Mouse (Mus musculus) cortical plate, adult 2 months (tissue): ENCODE results near the gene Vmn1r128. TPM values are rescaled to one million over a fixed set of nuclear protein-coding genes. Genes with fewer than 3 reads are reported as not detected.
"Not testable (repeated sequence)": the region's sequence is repeated elsewhere in the genome, so short reads cannot be mapped to it uniquely, and the experiment has no call there.

Experiments
- H3K27ac ChIP-seq: fragments of 200-500 bp; 2 replicates; pipeline ENCODE4 v1.5.1; 2012; ENCODE audit warnings: low read length, control low read depth, inconsistent platforms; ENCODE audit not compliant: insufficient read depth
- H3K4me1 ChIP-seq: fragments of 200-500 bp; 2 replicates; pipeline ENCODE4 v1.6.1; 2011; ENCODE audit warnings: low read length; ENCODE audit not compliant: control insufficient read depth, insufficient read depth
- H3K4me3 ChIP-seq: fragments of 200-500 bp; 2 replicates; pipeline ENCODE4 v1.5.1; 2011; ENCODE audit warnings: mild to moderate bottlenecking, low read length, control low read depth; ENCODE audit not compliant: insufficient read depth
- polyA plus RNA-seq: library from polyadenylated mRNA; depleted of rRNA; stranded (reverse); fragments of >200 nt; gene quantifications from 2 replicates; pipeline ENCODE4 v1.2.3, GENCODE M21; 2012; rRNA removed

Gene Vmn1r128
- not detected in 2 replicates for polyA plus RNA-seq

DNA sequence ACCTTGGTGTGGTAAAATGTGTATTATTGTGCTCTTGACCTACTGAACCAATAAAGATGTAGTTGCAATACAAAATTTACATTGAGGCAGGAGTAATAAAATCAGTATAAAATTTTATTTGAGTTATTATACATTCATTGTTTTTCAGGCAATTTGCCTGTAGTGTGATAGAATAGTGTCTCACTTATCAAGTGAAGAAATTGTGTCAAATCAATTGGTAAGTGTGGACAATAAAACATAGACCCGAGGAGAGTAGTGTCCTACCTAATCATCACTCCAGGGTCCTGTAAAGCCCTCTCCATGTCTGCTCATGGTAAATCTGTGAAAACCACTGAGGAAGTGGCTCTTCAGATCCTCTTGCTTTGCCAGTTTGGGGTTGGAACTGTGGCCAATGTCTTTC is at the start of gene Vmn1r128:
Vmn1r128 (plus strand) TSS at position 301 of the 400 bp plus-strand sequence.
- not testable (repeated sequence) for H3K4me1 ChIP-seq, H3K27ac ChIP-seq, H3K4me3 ChIP-seq

DNA sequence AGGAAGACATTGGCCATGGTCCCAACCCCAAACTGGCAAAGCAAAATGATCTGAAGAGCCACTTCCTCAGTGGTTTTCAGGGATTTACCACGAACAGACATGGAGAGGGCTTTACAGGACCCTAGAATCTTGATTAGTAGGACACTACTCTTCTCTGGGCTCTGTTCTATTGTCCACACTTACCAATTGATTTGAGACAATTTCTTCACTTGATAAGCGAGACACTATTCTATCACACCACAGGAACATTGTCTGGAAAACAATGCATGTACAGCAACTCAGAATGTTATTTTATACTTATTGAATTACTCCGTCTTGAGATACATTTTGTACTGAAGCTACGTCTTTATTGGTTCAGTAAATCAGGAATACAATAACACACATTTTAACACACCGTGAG is 47.8 kb upstream of the Vmn1r128 start, which contains the start of gene Vmn1r126:
Vmn1r126 (minus strand) TSS at position 101 of the 400 bp plus-strand sequence.
- not testable (repeated sequence) for H3K4me1 ChIP-seq, H3K4me3 ChIP-seq, H3K27ac ChIP-seq

DNA sequence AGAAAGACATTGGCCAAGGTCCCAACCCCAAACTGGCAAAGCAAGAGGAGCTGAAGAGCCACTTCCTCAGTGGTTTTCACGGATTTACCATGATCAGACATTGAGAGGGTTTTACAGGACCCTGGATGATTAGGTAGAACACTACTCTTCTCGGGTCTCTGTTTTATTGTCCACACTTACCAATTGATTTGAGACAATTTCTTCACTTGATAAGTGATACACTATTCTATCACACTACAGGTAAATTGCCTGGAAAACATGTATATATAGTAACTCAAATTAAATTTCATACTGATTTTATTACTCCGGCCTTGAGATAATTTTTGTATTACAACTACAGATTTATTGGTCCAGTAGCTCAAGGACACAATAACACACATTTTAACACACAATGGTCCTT is 29.4 kb upstream of the Vmn1r128 start, which contains the start of gene Vmn1r127:
Vmn1r127 (minus strand) TSS at position 101 of the 400 bp plus-strand sequence.
- not testable (repeated sequence) for H3K27ac ChIP-seq, H3K4me3 ChIP-seq, H3K4me1 ChIP-seq

- not testable (repeated sequence) for H3K4me3 ChIP-seq, H3K27ac ChIP-seq, H3K4me1 ChIP-seq
These were observed 12.0 kb downstream of the Vmn1r128 start, which contains the start of gene Vmn1r129 for GRCm38 (mm10) chr7:21361191-21361590. Gene Vmn1r129, minus strand, starts transcription at chr7:21361291.

Other genes with a start within 250 kb of the Vmn1r128 start
- gene Vmn1r122, start 215.2 kb upstream of the Vmn1r128 start, polyA plus RNA-seq, result not detected in 2 replicates
- gene Vmn1r123, start 187.2 kb upstream of the Vmn1r128 start, polyA plus RNA-seq, result not detected in 2 replicates
- gene Gm5157, start 158.9 kb upstream of the Vmn1r128 start, polyA plus RNA-seq, result not detected in 2 replicates
- not detected in 2 replicates for gene Vmn1r124, start 88.8 kb upstream of the Vmn1r128 start, polyA plus RNA-seq
- gene Vmn1r125, start 77.2 kb upstream of the Vmn1r128 start, polyA plus RNA-seq, result not detected in 2 replicates
- not detected in 2 replicates for gene Vmn1r126, start 47.9 kb upstream of the Vmn1r128 start, polyA plus RNA-seq
- gene Vmn1r127, start 29.5 kb upstream of the Vmn1r128 start, polyA plus RNA-seq, result not detected in 2 replicates
- not detected in 2 replicates for gene Vmn1r129, start 11.9 kb downstream of the Vmn1r128 start, polyA plus RNA-seq
- gene Gm6882, start 83.4 kb downstream of the Vmn1r128 start, polyA plus RNA-seq, result not detected in 2 replicates
- not detected in 2 replicates for gene Vmn1r130, start 162.4 kb downstream of the Vmn1r128 start, polyA plus RNA-seq
- gene Vmn1r131, start 196.7 kb downstream of the Vmn1r128 start, polyA plus RNA-seq, result not detected in 2 replicates